Mouse (Mus musculus): ENCODE measurements around the gene Pld1. TPM values are rescaled to one million over a fixed set of nuclear protein-coding genes. Genes with fewer than 3 reads are reported as not detected.

Pld1 gene
- polyA plus RNA-seq, 1 experiment: 0.95 TPM

- DNase-seq (ENCODE audit: low read depth in 1 of 2, low spot score in 2 of 2): no peak
- Histone ChIP-seq H3K4me1 (ENCODE audit: control insufficient read depth, insufficient read depth, insufficient read length) (peaks cover 3% of the 10 kb centered on the region; the same call in 1 of the 2 replicates), H3K36me3 (ENCODE audit: control insufficient read depth, insufficient read depth, low read length) (no peaks in the 10 kb centered on the region), H3K4me3 (ENCODE audit: extremely low read depth, insufficient read depth, insufficient read length) (no peak overlapping the region), H3K27ac (ENCODE audit: insufficient read depth, low read length) (no peak overlapping the region), H3K27me3 (ENCODE audit: control insufficient read depth, insufficient read depth, low read length) (no peaks in the 10 kb centered on the region)
- WGBS: 94% methylated on average over 5 of the region's 5 CpGs
- TF ChIP-seq CTCF (IDR thresholded peaks at IDR 0.05; ENCODE audit: extremely low read depth, insufficient read depth, insufficient read length, insufficient replicate concordance) (no peak), POLR2A (IDR thresholded peaks at IDR 0.05; ENCODE audit: low read depth, low read length) (no peak)
Measured at GRCm38 (mm10) chr3:27985344-27985743, 46.8 kb downstream of the Pld1 start.

GRCm38 (mm10) chr3:27987891-27988536 lies 49.5 kb downstream of the Pld1 start:
- no peak overlapping the region for H3K27ac ChIP-seq (ENCODE audit: insufficient read depth, low read length)

GRCm38 (mm10) chr3:27991100-27991703 lies 52.7 kb downstream of the Pld1 start:
- no peaks in the 10 kb centered on the region for H3K36me3 ChIP-seq (ENCODE audit: control insufficient read depth, insufficient read depth, low read length)
- no peak for DNase-seq (ENCODE audit: low read depth in 1 of 2, low spot score in 2 of 2)
- H3K27me3 ChIP-seq (ENCODE audit: control insufficient read depth, insufficient read depth, low read length): no peaks in the 10 kb centered on the region
- H3K4me3 ChIP-seq (ENCODE audit: extremely low read depth, insufficient read depth, insufficient read length): no peak overlapping the region
- no peaks in the 10 kb centered on the region for H3K4me1 ChIP-seq (ENCODE audit: control insufficient read depth, insufficient read depth, insufficient read length)
- TF ChIP-seq POLR2A (IDR thresholded peaks at IDR 0.05; ENCODE audit: low read depth, low read length): no peak
- no peak for TF ChIP-seq CTCF (IDR thresholded peaks at IDR 0.05; ENCODE audit: extremely low read depth, insufficient read depth, insufficient read length, insufficient replicate concordance)
- 91% methylated on average over 2 of the region's 2 CpGs for WGBS
- H3K27ac ChIP-seq (ENCODE audit: insufficient read depth, low read length): no peak overlapping the region

More at GRCm38 (mm10) chr3:27987891-27988536, 49.5 kb downstream of the Pld1 start:
- no peak for TF ChIP-seq CTCF (IDR thresholded peaks at IDR 0.05; ENCODE audit: extremely low read depth, insufficient read depth, insufficient read length, insufficient replicate concordance)
- no peak for TF ChIP-seq POLR2A (IDR thresholded peaks at IDR 0.05; ENCODE audit: low read depth, low read length)
- peaks cover 3% of the 10 kb centered on the region; the same call in 1 of the 2 replicates for H3K4me1 ChIP-seq (ENCODE audit: control insufficient read depth, insufficient read depth, insufficient read length)
- DNase-seq (ENCODE audit: low read depth in 1 of 2, low spot score in 2 of 2): no peak
- H3K4me3 ChIP-seq (ENCODE audit: extremely low read depth, insufficient read depth, insufficient read length): no peak overlapping the region
- H3K36me3 ChIP-seq (ENCODE audit: control insufficient read depth, insufficient read depth, low read length): no peaks in the 10 kb centered on the region
- 90% methylated on average over 8 of the region's 8 CpGs for whole genome bisulfite sequencing
- no peaks in the 10 kb centered on the region for H3K27me3 ChIP-seq (ENCODE audit: control insufficient read depth, insufficient read depth, low read length)

GRCm38 (mm10) chr3:27994175-27994990 lies 55.9 kb downstream of the Pld1 start:
- Histone ChIP-seq H3K4me3 (ENCODE audit: extremely low read depth, insufficient read depth, insufficient read length) (no peak overlapping the region), H3K27me3 (ENCODE audit: control insufficient read depth, insufficient read depth, low read length) (no peaks in the 10 kb centered on the region), H3K36me3 (ENCODE audit: control insufficient read depth, insufficient read depth, low read length) (no peaks in the 10 kb centered on the region), H3K4me1 (ENCODE audit: control insufficient read depth, insufficient read depth, insufficient read length) (no peaks in the 10 kb centered on the region), H3K27ac (ENCODE audit: insufficient read depth, low read length) (no peak overlapping the region)
- TF ChIP-seq POLR2A (IDR thresholded peaks at IDR 0.05; ENCODE audit: low read depth, low read length): no peak
- TF ChIP-seq CTCF (IDR thresholded peaks at IDR 0.05; ENCODE audit: extremely low read depth, insufficient read depth, insufficient read length, insufficient replicate concordance): no peak
- WGBS: 86% methylated on average over 8 of the region's 8 CpGs
- no peak for DNase-seq (ENCODE audit: low read depth in 1 of 2, low spot score in 2 of 2)

GRCm38 (mm10) chr3:28004321-28004720 lies 65.8 kb downstream of the Pld1 start:
- WGBS: 84% methylated on average over 6 of the region's 6 CpGs
- H3K4me1 ChIP-seq (ENCODE audit: control insufficient read depth, insufficient read depth, insufficient read length): no peaks in the 10 kb centered on the region
- H3K36me3 ChIP-seq (ENCODE audit: control insufficient read depth, insufficient read depth, low read length): no peaks in the 10 kb centered on the region
- DNase-seq (ENCODE audit: low read depth in 1 of 2, low spot score in 2 of 2): no peak
- H3K27ac ChIP-seq (ENCODE audit: insufficient read depth, low read length): no peak overlapping the region
- H3K27me3 ChIP-seq (ENCODE audit: control insufficient read depth, insufficient read depth, low read length): no peaks in the 10 kb centered on the region
- TF ChIP-seq CTCF (IDR thresholded peaks at IDR 0.05; ENCODE audit: extremely low read depth, insufficient read depth, insufficient read length, insufficient replicate concordance): no peak
- no peak for TF ChIP-seq POLR2A (IDR thresholded peaks at IDR 0.05; ENCODE audit: low read depth, low read length)
- no peak overlapping the region for H3K4me3 ChIP-seq (ENCODE audit: extremely low read depth, insufficient read depth, insufficient read length)

GRCm38 (mm10) chr3:28007684-28008083 lies 69.2 kb downstream of the Pld1 start:
- DNase-seq (ENCODE audit: low read depth in 1 of 2, low spot score in 2 of 2): no peak
- 91% methylated on average over 11 of the region's 11 CpGs for WGBS
- H3K4me3 ChIP-seq (ENCODE audit: extremely low read depth, insufficient read depth, insufficient read length): no peak overlapping the region
- H3K36me3 ChIP-seq (ENCODE audit: control insufficient read depth, insufficient read depth, low read length): no peaks in the 10 kb centered on the region
- no peaks in the 10 kb centered on the region for H3K4me1 ChIP-seq (ENCODE audit: control insufficient read depth, insufficient read depth, insufficient read length)
- no peak for TF ChIP-seq POLR2A (IDR thresholded peaks at IDR 0.05; ENCODE audit: low read depth, low read length)
- TF ChIP-seq CTCF (IDR thresholded peaks at IDR 0.05; ENCODE audit: extremely low read depth, insufficient read depth, insufficient read length, insufficient replicate concordance): no peak
- H3K27me3 ChIP-seq (ENCODE audit: control insufficient read depth, insufficient read depth, low read length): no peaks in the 10 kb centered on the region
- no peak overlapping the region for H3K27ac ChIP-seq (ENCODE audit: insufficient read depth, low read length)
